Mouse (Mus musculus) adrenal gland (tissue): ENCODE results near the gene Itprid2.

ENCODE experiments used
- intact Hi-C: fragments of 180-260 bp; cut with DNase I; formaldehyde crosslinking; loops from one replicate; pipeline ENCODE4 v1.15.1; 2025

Itprid2 gene

GRCm38 (mm10) chr2:79647728-79648127 is 12.6 kb downstream of the Itprid2 start:
- intact Hi-C loops = no loop called here

- intact Hi-C loops = no loop called here
Observed at GRCm38 (mm10) chr2:79651185-79651584, 16.0 kb downstream of the Itprid2 start.

- intact Hi-C loops = no loop called here
Observed at GRCm38 (mm10) chr2:79651701-79652100, 16.5 kb downstream of the Itprid2 start.

- intact Hi-C loops = no loop called here
Observed at GRCm38 (mm10) chr2:79652502-79652901, 17.4 kb downstream of the Itprid2 start.

GRCm38 (mm10) chr2:79653093-79653808 is 18.1 kb downstream of the Itprid2 start:
- intact Hi-C loops = no loop called here

- intact Hi-C loops = no loop called here
Observed at GRCm38 (mm10) chr2:79653809-79654164, 18.6 kb downstream of the Itprid2 start.

GRCm38 (mm10) chr2:79657062-79657461 is 21.9 kb downstream of the Itprid2 start:
- intact Hi-C loops = no loop called here

GRCm38 (mm10) chr2:79660417-79661185 is 25.4 kb downstream of the Itprid2 start:
- intact Hi-C loops = no loop called here

GRCm38 (mm10) chr2:79661486-79662104 is 26.4 kb downstream of the Itprid2 start:
- intact Hi-C loops = no loop called here

GRCm38 (mm10) chr2:79664532-79665286 is 29.6 kb downstream of the Itprid2 start:
- intact Hi-C loops = loop anchor here (5.0 kb wide), 1 partner anchor 108 kb away; no protein-coding TSS in a partner anchor

- intact Hi-C loops = loop anchor here (5.0 kb wide), 1 partner anchor 107 kb away; no protein-coding TSS in a partner anchor
Observed at GRCm38 (mm10) chr2:79665492-79665891, 30.3 kb downstream of the Itprid2 start.

- intact Hi-C loops = no loop called here
Observed at GRCm38 (mm10) chr2:79675266-79675665, 40.1 kb downstream of the Itprid2 start.

GRCm38 (mm10) chr2:79677663-79678257 is 42.6 kb downstream of the Itprid2 start:
- intact Hi-C loops = no loop called here

GRCm38 (mm10) chr2:79681672-79682071 is 46.5 kb downstream of the Itprid2 start:
- intact Hi-C loops = no loop called here

- intact Hi-C loops = no loop called here
Observed at GRCm38 (mm10) chr2:79683258-79683657, 48.1 kb downstream of the Itprid2 start.

GRCm38 (mm10) chr2:79690838-79691237 is 55.7 kb downstream of the Itprid2 start:
- intact Hi-C loops = no loop called here

GRCm38 (mm10) chr2:79695190-79695589 is 60.0 kb downstream of the Itprid2 start:
- intact Hi-C loops = no loop called here

GRCm38 (mm10) chr2:79695939-79696338 is 60.8 kb downstream of the Itprid2 start:
- intact Hi-C loops = no loop called here

GRCm38 (mm10) chr2:79696478-79697230 is 61.5 kb downstream of the Itprid2 start:
- intact Hi-C loops = no loop called here

- intact Hi-C loops = no loop called here
Observed at GRCm38 (mm10) chr2:79698166-79698565, 63.0 kb downstream of the Itprid2 start.
